Mouse (Mus musculus): ENCODE results near the gene Cntrl. TPM values are rescaled to one million over a fixed set of nuclear protein-coding genes. Genes with fewer than 3 reads are reported as not detected.
A peak's percentile ranks its signal among the peaks of the same experiment; 100 is the strongest.

Cntrl gene
- polyA plus RNA-seq, 1 experiment from 2014 or later = 20.0 TPM

GRCm38 (mm10) chr2:35132662-35133055 is 23.4 kb downstream of the Cntrl start:
- H3K27me3 ChIP-seq (replicated peaks) = no peaks in the 10 kb centered on the region
- peaks cover 5% of the 10 kb centered on the region for H3K36me3 ChIP-seq
- peak overlapping the region; percentile 70 for H3K4me2 ChIP-seq (replicated peaks)
- H3K9me3 ChIP-seq = no peaks in the 10 kb centered on the region
- H3K4me1 ChIP-seq (replicated peaks) = peaks cover 5% of the 10 kb centered on the region; the same call in 1 of the 2 replicates
- peak; percentile 11 for ATAC-seq
- WGBS = 7% methylated on average over 5 of the region's 5 CpGs
- peak overlapping the region; percentile 52 for H3K9ac ChIP-seq
- peak overlapping the region; percentile 89 for H3K27ac ChIP-seq
- peak overlapping the region; percentile 52 for H3K4me3 ChIP-seq (replicated peaks)

- no peak for ATAC-seq
- Histone ChIP-seq H3K9ac (no peak overlapping the region), H3K36me3 (peaks cover 11% of the 10 kb centered on the region), H3K4me2 (replicated peaks) (no peak overlapping the region), H3K4me1 (replicated peaks) (peaks cover 5% of the 10 kb centered on the region; the same call in 1 of the 2 replicates), H3K27me3 (replicated peaks) (no peaks in the 10 kb centered on the region), H3K9me3 (no peaks in the 10 kb centered on the region), H3K27ac (no peak overlapping the region), H3K4me3 (replicated peaks) (no peak overlapping the region)
- 72% methylated on average over 5 of the region's 5 CpGs for WGBS
These were observed 24.6 kb downstream of the Cntrl start for GRCm38 (mm10) chr2:35133891-35134290.

GRCm38 (mm10) chr2:35138576-35138975 is 29.3 kb downstream of the Cntrl start:
- H3K27ac ChIP-seq = no peak overlapping the region
- H3K9me3 ChIP-seq = no peaks in the 10 kb centered on the region
- no peak for ATAC-seq
- peaks cover 16% of the 10 kb centered on the region for H3K36me3 ChIP-seq
- no peak overlapping the region for H3K4me3 ChIP-seq (replicated peaks)
- H3K27me3 ChIP-seq (replicated peaks) = no peaks in the 10 kb centered on the region
- no peak overlapping the region for H3K9ac ChIP-seq
- WGBS = 83% methylated on average over 1 of the region's 1 CpGs
- H3K4me1 ChIP-seq (replicated peaks) = 0 out of 2 replicates have a peak, but pooled peaks cover 2% of the 10 kb centered on the region
- no peak overlapping the region for H3K4me2 ChIP-seq (replicated peaks)

DNA sequence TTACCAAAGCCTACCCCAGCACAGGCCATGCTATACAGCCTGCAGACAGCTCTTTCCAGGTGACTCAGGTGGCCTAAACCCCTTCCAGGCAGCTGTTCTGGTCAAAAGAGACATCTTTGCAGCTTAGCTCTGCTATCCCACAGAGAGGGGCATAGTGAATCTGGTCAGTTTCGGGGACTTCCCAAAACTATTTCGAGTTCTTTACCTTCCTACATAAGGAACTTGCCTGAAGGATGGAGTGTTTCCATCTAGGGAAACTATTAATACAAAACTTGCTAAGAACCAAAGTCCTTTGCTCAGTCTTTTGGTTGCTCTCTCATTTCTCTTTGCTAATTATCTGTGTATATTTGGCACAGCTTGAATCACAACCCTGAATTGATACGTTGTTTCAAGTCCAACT is 32.4 kb downstream of the Cntrl start:
- no peaks in the 10 kb centered on the region for H3K4me1 ChIP-seq (replicated peaks)
- 98% methylated on average over 3 of the region's 3 CpGs for WGBS
- H3K27ac ChIP-seq = no peak overlapping the region
- no peaks in the 10 kb centered on the region for H3K27me3 ChIP-seq (replicated peaks)
- H3K4me3 ChIP-seq (replicated peaks) = no peak overlapping the region
- H3K9me3 ChIP-seq = no peaks in the 10 kb centered on the region
- peaks cover 32% of the 10 kb centered on the region for H3K36me3 ChIP-seq
- no peak for ATAC-seq
- H3K4me2 ChIP-seq (replicated peaks) = no peak overlapping the region
- H3K9ac ChIP-seq = no peak overlapping the region

DNA sequence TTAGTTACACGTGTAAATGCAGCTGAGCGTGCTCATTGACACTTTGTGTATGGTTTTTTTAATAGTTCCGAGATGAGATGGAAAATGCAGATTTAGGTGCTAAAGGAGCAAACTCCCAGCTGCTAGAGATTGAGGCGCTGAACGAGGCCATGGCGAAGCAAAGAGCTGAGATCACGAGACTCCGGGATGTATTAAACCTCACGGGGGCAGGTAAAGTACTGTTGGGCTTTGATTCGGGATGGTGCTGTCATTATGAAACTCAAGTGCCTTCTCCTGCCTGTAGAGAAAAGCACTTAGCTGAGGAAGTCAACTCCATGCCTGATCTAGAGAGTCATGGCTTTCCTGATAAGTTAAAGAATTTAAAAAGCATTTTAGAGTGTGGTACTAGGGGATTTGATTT is 39.5 kb downstream of the Cntrl start:
- ATAC-seq = no peak
- Histone ChIP-seq H3K4me3 (replicated peaks) (no peak overlapping the region), H3K27me3 (replicated peaks) (no peaks in the 10 kb centered on the region), H3K36me3 (peaks cover 54% of the 10 kb centered on the region), H3K4me2 (replicated peaks) (no peak overlapping the region), H3K9me3 (no peaks in the 10 kb centered on the region), H3K27ac (no peak overlapping the region), H3K4me1 (replicated peaks) (no peaks in the 10 kb centered on the region), H3K9ac (no peak overlapping the region)
- whole genome bisulfite sequencing = 92% methylated on average over 10 of the region's 10 CpGs

DNA sequence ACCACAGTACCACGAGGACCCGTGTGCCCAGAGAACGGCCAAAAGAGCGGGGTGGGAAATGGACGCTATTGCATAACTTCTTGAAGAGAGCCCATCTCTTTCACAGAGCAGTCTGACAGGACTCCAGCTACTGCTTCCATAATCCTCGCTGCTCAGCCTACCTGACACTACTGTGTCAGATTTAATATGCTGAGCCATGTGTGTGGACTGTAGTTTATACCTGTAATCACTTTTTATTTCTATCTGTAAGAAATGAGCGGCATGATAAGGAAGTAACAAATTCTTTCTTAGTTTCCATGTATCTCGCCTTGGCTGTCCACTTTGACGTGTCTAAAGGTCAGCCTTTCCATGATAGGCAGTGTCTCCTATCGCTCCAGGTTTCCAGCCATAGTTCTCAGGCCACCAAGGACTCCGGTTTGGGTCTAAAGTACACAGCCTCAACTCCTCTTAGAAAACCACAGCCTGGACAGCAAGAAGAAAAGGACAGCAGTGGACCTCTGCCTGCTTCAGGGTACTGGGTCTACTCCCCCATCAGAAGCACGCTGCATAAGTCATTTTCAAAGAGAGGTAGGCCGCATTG is 42.1 kb downstream of the Cntrl start:
- H3K36me3 ChIP-seq = peaks cover 60% of the 10 kb centered on the region
- H3K4me1 ChIP-seq (replicated peaks) = no peaks in the 10 kb centered on the region
- ATAC-seq = no peak
- 90% methylated on average over 13 of the region's 13 CpGs for WGBS
- no peak overlapping the region for H3K4me3 ChIP-seq (replicated peaks)
- H3K9me3 ChIP-seq = no peaks in the 10 kb centered on the region
- no peaks in the 10 kb centered on the region for H3K27me3 ChIP-seq (replicated peaks)
- no peak overlapping the region for H3K4me2 ChIP-seq (replicated peaks)
- H3K27ac ChIP-seq = no peak overlapping the region
- no peak overlapping the region for H3K9ac ChIP-seq

- Histone ChIP-seq H3K4me3 (replicated peaks) (no peak overlapping the region), H3K4me2 (replicated peaks) (no peak overlapping the region), H3K36me3 (peaks cover 58% of the 10 kb centered on the region), H3K27me3 (replicated peaks) (no peaks in the 10 kb centered on the region), H3K27ac (no peak overlapping the region), H3K9me3 (no peaks in the 10 kb centered on the region), H3K9ac (no peak overlapping the region), H3K4me1 (replicated peaks) (no peaks in the 10 kb centered on the region)
- ATAC-seq = peak; percentile 49; the same call in 1 of the 2 replicates
- WGBS = 87% methylated on average over 6 of the region's 6 CpGs
These were observed 43.9 kb downstream of the Cntrl start for GRCm38 (mm10) chr2:35153179-35153578.

DNA sequence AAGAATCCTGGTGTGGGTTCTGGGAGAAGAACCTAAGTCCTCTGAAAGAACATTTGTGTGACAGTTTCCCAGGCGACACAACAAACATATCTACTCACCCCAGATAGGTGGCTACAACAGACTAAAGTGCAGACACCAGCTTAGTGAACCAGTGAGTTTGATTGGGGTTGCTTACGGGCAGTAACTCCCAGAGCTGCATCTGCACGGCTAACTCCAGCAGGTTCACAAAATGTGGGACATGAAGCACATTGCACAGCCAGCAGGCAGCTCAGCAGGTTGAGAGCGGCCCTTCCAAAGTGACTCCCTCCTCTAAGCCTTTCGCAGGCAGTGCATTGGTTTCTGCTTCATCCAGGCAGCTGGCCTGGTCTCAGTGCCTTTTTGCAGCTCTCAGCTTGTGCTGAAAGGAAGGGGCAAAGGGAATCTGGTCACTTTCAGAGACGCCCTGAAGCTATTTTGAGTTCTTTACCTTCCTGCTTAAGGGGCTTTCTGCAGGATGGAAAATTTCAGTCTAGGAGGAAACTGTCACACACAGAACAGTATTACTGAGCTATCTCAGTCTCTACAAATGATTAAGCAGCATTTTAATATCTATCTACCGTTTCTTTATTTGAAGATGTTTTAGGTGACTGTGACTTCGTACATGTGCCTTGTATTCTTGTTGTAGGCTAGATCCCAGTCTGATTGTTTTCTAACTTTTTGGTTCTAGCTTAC is 44.7 kb downstream of the Cntrl start:
- Histone ChIP-seq H3K27ac (no peak overlapping the region), H3K4me3 (replicated peaks) (no peak overlapping the region), H3K36me3 (peaks cover 55% of the 10 kb centered on the region), H3K4me2 (replicated peaks) (no peak overlapping the region), H3K4me1 (replicated peaks) (no peaks in the 10 kb centered on the region), H3K27me3 (replicated peaks) (no peaks in the 10 kb centered on the region), H3K9me3 (no peaks in the 10 kb centered on the region), H3K9ac (no peak overlapping the region)
- no peak for ATAC-seq
- 86% methylated on average over 8 of the region's 8 CpGs for WGBS

GRCm38 (mm10) chr2:35156985-35157384 is 47.7 kb downstream of the Cntrl start:
- Histone ChIP-seq H3K9me3 (no peaks in the 10 kb centered on the region), H3K4me2 (replicated peaks) (no peak overlapping the region), H3K27ac (no peak overlapping the region), H3K27me3 (replicated peaks) (no peaks in the 10 kb centered on the region), H3K4me1 (replicated peaks) (no peaks in the 10 kb centered on the region), H3K9ac (no peak overlapping the region), H3K36me3 (peaks cover 41% of the 10 kb centered on the region), H3K4me3 (replicated peaks) (no peak overlapping the region)
- 82% methylated on average over 2 of the region's 2 CpGs for WGBS
- ATAC-seq = no peak

DNA sequence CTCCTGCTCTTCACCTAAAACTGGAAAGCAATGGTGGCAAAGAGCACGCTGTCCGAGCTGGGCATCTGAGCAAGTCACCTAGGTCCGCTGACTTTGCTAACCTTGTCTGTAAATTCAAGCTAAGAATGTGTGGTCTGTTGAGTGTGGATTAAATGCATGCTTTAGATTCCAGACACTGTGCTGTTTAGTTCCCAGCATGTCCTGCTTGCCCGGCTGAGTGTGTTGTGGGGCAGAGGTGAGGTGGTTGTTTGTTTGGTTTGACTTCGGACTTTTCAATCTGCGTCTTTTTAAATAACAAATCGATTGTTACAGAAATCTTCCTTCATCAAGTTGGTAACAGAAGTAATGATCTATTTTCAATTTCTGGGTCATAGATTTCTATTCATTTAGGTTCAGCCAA is 48.5 kb downstream of the Cntrl start:
- ATAC-seq = no peak
- Histone ChIP-seq H3K4me1 (replicated peaks) (no peaks in the 10 kb centered on the region), H3K9ac (no peak overlapping the region), H3K4me2 (replicated peaks) (no peak overlapping the region), H3K4me3 (replicated peaks) (no peak overlapping the region), H3K27me3 (replicated peaks) (no peaks in the 10 kb centered on the region), H3K27ac (no peak overlapping the region), H3K36me3 (peaks cover 45% of the 10 kb centered on the region), H3K9me3 (no peaks in the 10 kb centered on the region)
- 83% methylated on average over 7 of the region's 7 CpGs for WGBS

DNA sequence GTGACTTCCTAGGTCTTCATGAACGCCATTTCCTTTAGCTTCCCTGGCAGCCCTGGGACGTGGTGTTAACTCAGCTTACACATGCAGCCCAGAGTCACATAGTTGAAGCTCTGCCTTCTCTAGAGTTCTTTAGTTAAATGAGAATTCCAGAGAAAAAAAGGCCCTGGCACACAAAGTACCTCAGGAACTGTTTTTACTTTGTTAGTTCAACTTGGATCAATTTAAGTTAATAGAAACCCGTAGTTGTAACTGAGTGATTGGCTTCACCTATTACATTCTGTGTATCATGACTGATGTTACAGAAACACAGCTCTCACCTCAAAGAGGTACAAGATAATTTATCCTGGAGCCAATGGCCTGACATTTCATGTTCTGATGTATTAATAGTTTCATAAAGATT is 49.1 kb downstream of the Cntrl start:
- no peak overlapping the region for H3K9ac ChIP-seq
- H3K4me1 ChIP-seq (replicated peaks) = no peaks in the 10 kb centered on the region
- ATAC-seq = no peak
- H3K4me2 ChIP-seq (replicated peaks) = no peak overlapping the region
- no peak overlapping the region for H3K27ac ChIP-seq
- no peaks in the 10 kb centered on the region for H3K9me3 ChIP-seq
- H3K4me3 ChIP-seq (replicated peaks) = no peak overlapping the region
- 82% methylated on average over 3 of the region's 3 CpGs for WGBS
- H3K36me3 ChIP-seq = peaks cover 43% of the 10 kb centered on the region
- no peaks in the 10 kb centered on the region for H3K27me3 ChIP-seq (replicated peaks)

- Histone ChIP-seq H3K9ac (no peak overlapping the region), H3K27ac (no peak overlapping the region), H3K4me2 (replicated peaks) (no peak overlapping the region), H3K9me3 (no peaks in the 10 kb centered on the region), H3K4me3 (replicated peaks) (no peak overlapping the region), H3K4me1 (replicated peaks) (no peaks in the 10 kb centered on the region), H3K27me3 (replicated peaks) (no peaks in the 10 kb centered on the region), H3K36me3 (peaks cover 37% of the 10 kb centered on the region)
- ATAC-seq = peak; percentile 63; the same call in 1 of the 2 replicates
- 42% methylated on average over 5 of the region's 5 CpGs for WGBS
These were observed 50.9 kb downstream of the Cntrl start for GRCm38 (mm10) chr2:35160206-35160605.

Measured in intestine, embryonic 15.5 days (tissue).